Mouse (Mus musculus): ENCODE data around the gene Yipf2. TPM values are rescaled to one million over a fixed set of nuclear protein-coding genes. Genes with fewer than 3 reads are reported as not detected.

Yipf2 gene
- polyA plus RNA-seq (2014; fragmentation: Illumina TruSeq; extraction: RNeasy Lipid Tissue Mini Kit (QIAGEN cat#74804); ENCODE audit: insufficient read depth, low read depth, low replicate concordance): 21.4 TPM

GRCm38 (mm10) chr9:21592703-21593121 lies at the start of gene Yipf2, which contains the start of gene Timm29:
TSS of gene Yipf2 (minus strand) at chr9:21592828.
TSS of gene Timm29 (plus strand) at chr9:21592722.

GRCm38 (mm10) chr9:21615617-21616231 lies 23.1 kb upstream of the Yipf2 start, which contains the start of gene Smarca4:
TSS of gene Smarca4 (plus strand) at chr9:21616169.

GRCm38 (mm10) chr9:21546789-21547074 lies 45.9 kb downstream of the Yipf2 start, which contains the start of gene Carm1:
TSS of gene Carm1 (plus strand) at chr9:21546894.

Other genes with a start within 250 kb of the Yipf2 start
- 18.5 TPM for gene Ilf3, start 225.0 kb downstream of the Yipf2 start, polyA plus RNA-seq (2014; fragmentation: Illumina TruSeq; extraction: RNeasy Lipid Tissue Mini Kit (QIAGEN cat#74804); ENCODE audit: insufficient read depth, low read depth, low replicate concordance)
- gene Qtrt1, start 181.0 kb downstream of the Yipf2 start, polyA plus RNA-seq (2014; fragmentation: Illumina TruSeq; extraction: RNeasy Lipid Tissue Mini Kit (QIAGEN cat#74804); ENCODE audit: insufficient read depth, low read depth, low replicate concordance): 10.3 TPM
- gene Dnm2, start 167.9 kb downstream of the Yipf2 start, polyA plus RNA-seq (2014; fragmentation: Illumina TruSeq; extraction: RNeasy Lipid Tissue Mini Kit (QIAGEN cat#74804); ENCODE audit: insufficient read depth, low read depth, low replicate concordance): 47.8 TPM
- 29.5 TPM for gene Tmed1, start 82.6 kb downstream of the Yipf2 start, polyA plus RNA-seq (2014; fragmentation: Illumina TruSeq; extraction: RNeasy Lipid Tissue Mini Kit (QIAGEN cat#74804); ENCODE audit: insufficient read depth, low read depth, low replicate concordance)
- gene AB124611, start 66.7 kb downstream of the Yipf2 start, polyA plus RNA-seq (2014; fragmentation: Illumina TruSeq; extraction: RNeasy Lipid Tissue Mini Kit (QIAGEN cat#74804); ENCODE audit: insufficient read depth, low read depth, low replicate concordance): 16.2 TPM
- gene Carm1, start 45.9 kb downstream of the Yipf2 start, polyA plus RNA-seq (2014; fragmentation: Illumina TruSeq; extraction: RNeasy Lipid Tissue Mini Kit (QIAGEN cat#74804); ENCODE audit: insufficient read depth, low read depth, low replicate concordance): 14.0 TPM
- gene Timm29, start 106 bp downstream of the Yipf2 start, polyA plus RNA-seq (2014; fragmentation: Illumina TruSeq; extraction: RNeasy Lipid Tissue Mini Kit (QIAGEN cat#74804); ENCODE audit: insufficient read depth, low read depth, low replicate concordance): 17.7 TPM
- gene Smarca4, start 23.3 kb upstream of the Yipf2 start, polyA plus RNA-seq (2014; fragmentation: Illumina TruSeq; extraction: RNeasy Lipid Tissue Mini Kit (QIAGEN cat#74804); ENCODE audit: insufficient read depth, low read depth, low replicate concordance): 16.8 TPM
- 24.1 TPM for gene Ldlr, start 130.7 kb upstream of the Yipf2 start, polyA plus RNA-seq (2014; fragmentation: Illumina TruSeq; extraction: RNeasy Lipid Tissue Mini Kit (QIAGEN cat#74804); ENCODE audit: insufficient read depth, low read depth, low replicate concordance)
- gene Spc24, start 167.5 kb upstream of the Yipf2 start, polyA plus RNA-seq (2014; fragmentation: Illumina TruSeq; extraction: RNeasy Lipid Tissue Mini Kit (QIAGEN cat#74804); ENCODE audit: insufficient read depth, low read depth, low replicate concordance): 2.4 TPM
- 35.1 TPM for gene Kank2, start 205.9 kb upstream of the Yipf2 start, polyA plus RNA-seq (2014; fragmentation: Illumina TruSeq; extraction: RNeasy Lipid Tissue Mini Kit (QIAGEN cat#74804); ENCODE audit: insufficient read depth, low read depth, low replicate concordance)
- gene Angptl8, start 242.7 kb upstream of the Yipf2 start, polyA plus RNA-seq (2014; fragmentation: Illumina TruSeq; extraction: RNeasy Lipid Tissue Mini Kit (QIAGEN cat#74804); ENCODE audit: insufficient read depth, low read depth, low replicate concordance): 3.8 TPM